Mouse (Mus musculus): ENCODE measurements at regions not wholly inside any gene's neighbourhood (a gene's known extent, or its start where the extent isn't known, plus 50 kb on each side); places are given as distances from the start of the nearest gene placed in this dataset.

DNA sequence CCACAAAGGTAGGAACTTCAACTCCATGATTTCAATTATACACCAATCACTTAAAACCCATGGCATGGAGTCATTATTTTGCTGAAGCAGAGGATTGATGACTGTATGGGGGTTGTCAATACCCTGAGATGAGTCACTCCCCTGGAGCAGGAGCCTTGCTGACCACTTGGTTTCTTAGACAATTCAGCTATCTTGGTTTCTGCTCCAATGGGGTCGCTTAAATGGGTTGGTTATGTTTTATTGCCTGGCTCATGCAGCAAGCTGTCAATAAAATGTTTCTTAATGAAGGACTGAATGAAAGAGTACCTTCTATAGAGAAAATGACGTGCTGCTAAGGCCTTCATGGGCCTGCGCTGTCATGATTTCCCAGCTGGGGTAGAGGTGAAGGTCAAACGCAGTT, 110.0 kb upstream of the Prickle1 start:
- DNase-seq (ENCODE audit: low read depth), result no peak

- no peak for DNase-seq (ENCODE audit: low read depth)
Observed at GRCm38 (mm10) chr15:93705109-93705508, 109.4 kb upstream of the Prickle1 start.

- no peak for DNase-seq (ENCODE audit: low read depth)
Observed at GRCm38 (mm10) chr15:93701017-93701416, 105.3 kb upstream of the Prickle1 start.

DNA sequence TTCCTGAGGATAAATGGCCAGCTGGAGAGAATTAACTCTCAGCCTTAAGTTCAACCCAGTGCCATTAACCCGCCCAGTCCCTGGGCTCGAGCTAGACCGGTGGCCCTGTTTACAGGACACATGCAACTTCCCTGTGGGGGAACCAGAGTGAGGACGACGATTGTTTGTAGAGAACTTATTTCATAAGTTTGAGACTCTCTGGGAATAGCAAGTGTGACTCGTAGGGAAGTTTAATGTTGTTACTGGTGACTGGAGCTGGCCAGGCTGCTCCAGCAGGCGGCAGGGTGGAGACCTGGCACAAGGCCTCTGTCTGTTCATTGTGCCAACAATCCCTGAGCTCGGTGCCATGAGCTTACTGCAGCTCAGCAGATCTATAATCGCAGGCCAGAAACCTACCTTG, 104.3 kb upstream of the Prickle1 start:
- peak; percentile 64 for DNase-seq (ENCODE audit: low read depth)

GRCm38 (mm10) chr15:93698182-93698822, 102.6 kb upstream of the Prickle1 start:
- no peak for DNase-seq (ENCODE audit: low read depth)

DNA sequence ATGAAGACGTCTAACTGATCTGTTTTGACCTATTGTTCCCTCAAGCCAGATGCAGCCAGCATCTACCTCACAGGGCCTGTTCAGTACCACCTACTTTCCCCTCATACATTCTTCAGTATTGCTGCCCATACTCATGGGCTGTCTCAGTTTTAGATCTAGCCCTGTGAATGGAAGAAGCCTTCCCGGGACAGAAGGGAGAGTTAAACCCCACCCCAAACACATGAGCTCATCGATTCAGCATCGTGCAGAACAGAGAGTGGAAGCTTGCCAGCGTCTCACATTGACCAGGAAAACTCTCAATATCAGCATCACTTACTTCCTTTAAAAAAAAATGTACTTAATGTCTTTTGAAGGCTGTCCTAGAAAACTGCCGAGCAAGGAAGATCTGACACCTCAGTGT, 95.0 kb upstream of the Prickle1 start:
- DNase-seq (ENCODE audit: low read depth), result no peak

GRCm38 (mm10) chr15:93690011-93690410, 94.3 kb upstream of the Prickle1 start:
- no peak for DNase-seq (ENCODE audit: low read depth)

DNA sequence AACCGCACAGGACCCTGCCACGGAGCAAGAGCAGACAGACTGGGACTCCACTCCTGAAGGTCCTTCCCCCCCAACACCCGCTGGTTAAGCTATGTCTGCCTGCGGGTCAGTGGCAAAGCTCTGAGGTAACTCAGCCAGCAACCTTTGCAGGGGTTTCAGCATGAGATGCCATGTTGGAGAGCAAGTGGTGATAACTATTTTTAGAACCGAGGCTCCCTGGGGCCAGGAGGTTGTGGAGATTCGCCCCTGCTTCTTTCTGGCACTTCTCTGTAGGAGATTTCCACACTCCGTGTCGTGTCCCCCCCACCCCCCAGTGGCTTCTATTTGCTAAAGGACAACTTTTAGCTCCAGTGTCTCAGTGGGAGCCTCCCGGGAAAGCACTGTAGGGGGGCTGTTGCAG, 90.7 kb upstream of the Prickle1 start:
- no peak for DNase-seq (ENCODE audit: low read depth)

- peak; percentile 66 for DNase-seq (ENCODE audit: low read depth)
Observed at GRCm38 (mm10) chr15:93681602-93682001, 85.9 kb upstream of the Prickle1 start.

DNA sequence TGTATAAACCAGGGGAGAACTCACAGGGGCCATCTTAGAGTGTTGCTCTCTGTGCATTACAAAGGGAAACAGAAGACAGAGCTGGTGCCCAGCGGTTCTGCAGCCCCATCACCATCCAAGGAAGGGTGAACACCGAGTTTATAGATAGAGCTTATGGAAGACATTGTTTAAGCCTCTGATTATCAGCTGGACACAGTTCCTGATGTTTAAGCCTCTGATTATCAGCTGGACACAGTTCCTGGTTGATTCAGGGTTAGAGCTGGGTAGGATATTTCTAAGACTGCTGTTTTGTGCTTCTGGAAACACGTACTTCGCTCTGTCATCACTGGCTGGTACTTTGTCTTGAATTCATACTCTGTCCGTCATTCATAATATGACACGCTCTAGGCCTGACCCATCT, 79.9 kb upstream of the Prickle1 start:
- DNase-seq (ENCODE audit: low read depth), result no peak

DNA sequence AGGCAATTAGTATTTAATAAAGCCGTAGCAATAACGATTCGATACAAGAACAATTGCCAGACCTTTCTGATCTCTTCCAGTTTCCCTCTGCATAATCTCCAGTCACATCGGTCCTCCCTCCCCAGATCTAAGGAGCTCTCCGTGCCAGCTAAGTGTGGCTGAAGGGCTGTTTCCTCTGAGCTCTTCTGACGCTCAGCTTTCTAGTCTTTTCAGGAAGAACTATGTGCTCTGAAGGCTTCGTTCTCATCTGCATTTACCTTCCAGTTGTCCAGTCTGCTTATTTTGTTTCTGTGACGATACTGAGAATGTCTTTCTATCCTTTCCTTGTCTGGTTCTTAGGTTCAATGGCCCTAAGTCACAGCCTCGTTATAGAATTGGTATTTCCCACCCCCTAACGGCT, 78.3 kb upstream of the Prickle1 start:
- no peak for DNase-seq (ENCODE audit: low read depth)

DNA sequence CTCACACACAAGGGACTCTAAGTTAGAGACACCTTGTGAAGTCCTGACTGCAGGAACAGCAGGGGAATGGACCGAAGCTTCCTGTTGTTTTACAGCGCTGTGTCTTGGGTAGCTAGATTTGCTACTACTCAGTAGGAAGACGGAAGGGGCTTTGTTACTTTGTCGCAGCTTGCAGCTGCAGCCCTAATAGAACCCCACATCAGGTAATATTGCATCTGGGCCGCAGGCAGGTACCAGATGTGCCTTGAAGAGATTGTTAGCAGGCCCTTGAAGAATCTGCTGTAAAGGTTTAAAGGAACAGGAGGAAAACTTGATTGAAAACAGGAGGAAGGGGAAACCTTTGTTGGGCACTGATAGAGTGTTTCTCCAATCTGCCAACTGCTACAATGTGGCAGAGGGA, 68.2 kb upstream of the Prickle1 start:
- no peak for DNase-seq (ENCODE audit: low read depth)

DNA sequence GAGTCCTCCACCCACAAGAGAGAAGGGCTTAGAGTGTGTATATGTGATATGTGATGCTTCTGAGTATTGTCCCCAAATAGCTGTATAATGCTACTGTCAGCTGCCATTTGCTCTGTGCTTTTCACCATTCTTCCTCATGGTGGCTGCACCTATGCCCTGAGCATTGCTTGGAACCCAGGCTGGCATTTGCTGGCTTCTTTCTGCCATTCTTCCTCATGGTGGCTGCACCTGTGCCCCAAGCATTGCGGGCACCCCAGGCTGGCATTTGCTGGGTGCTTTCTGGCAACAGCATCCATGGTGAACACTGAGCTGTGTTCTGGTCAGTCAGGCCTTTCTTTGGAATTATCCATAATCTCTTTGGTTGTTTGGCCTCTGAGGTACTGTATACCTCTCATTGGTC, 66.9 kb upstream of the Prickle1 start:
- DNase-seq (ENCODE audit: low read depth), result no peak

DNA sequence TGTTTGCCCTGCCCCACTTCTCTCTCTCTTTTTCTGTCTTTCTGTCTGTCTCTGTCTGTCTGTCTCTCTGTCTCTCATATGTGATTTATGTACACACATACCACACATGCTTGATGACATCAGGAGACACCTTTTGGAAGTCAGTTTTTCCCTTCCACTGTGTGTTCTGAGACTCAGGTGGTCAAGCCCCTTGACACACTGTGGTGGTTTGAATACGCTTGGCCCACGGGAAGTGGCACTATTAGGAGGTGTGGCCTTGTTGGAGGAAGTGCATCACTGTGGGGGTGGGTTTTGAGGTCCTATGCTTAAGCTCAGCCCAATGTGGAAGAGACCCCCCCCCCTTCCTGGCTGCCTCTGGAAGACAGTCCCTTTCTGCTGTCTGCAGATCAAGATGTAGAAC, 66.1 kb upstream of the Prickle1 start:
- DNase-seq (ENCODE audit: low read depth), result no peak

GRCm38 (mm10) chr15:93660952-93661648, 65.4 kb upstream of the Prickle1 start:
- no peak for DNase-seq (ENCODE audit: low read depth)

- DNase-seq (ENCODE audit: low read depth), result no peak
Observed at GRCm38 (mm10) chr15:93657171-93657570, 61.5 kb upstream of the Prickle1 start.

- DNase-seq (ENCODE audit: low read depth), result no peak
Observed at GRCm38 (mm10) chr15:93656713-93657112, 61.0 kb upstream of the Prickle1 start.

GRCm38 (mm10) chr15:93655743-93656142, 60.1 kb upstream of the Prickle1 start:
- DNase-seq (ENCODE audit: low read depth), result no peak

DNA sequence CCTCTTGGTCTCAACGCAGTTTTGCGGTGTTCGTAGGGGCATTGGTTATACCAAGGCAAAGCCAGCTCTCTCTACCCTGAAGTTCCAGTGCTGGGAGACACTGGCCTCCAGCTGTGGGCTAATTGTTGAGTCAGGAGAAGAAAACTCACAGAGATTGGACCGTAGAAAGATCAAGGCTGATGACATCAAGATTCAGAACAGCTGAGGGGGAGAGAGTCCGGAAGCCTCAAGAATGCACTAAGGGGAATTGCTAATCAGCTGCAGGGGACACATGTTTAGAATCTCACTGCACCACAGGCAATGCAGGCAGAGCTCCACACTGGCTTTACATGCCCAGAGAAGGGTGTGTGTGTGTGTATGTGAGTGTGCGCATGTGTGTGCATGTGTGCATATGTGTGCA, 59.6 kb upstream of the Prickle1 start:
- DNase-seq (ENCODE audit: low read depth), result no peak

GRCm38 (mm10) chr15:93653378-93653777, 57.7 kb upstream of the Prickle1 start:
- DNase-seq (ENCODE audit: low read depth), result no peak

DNA sequence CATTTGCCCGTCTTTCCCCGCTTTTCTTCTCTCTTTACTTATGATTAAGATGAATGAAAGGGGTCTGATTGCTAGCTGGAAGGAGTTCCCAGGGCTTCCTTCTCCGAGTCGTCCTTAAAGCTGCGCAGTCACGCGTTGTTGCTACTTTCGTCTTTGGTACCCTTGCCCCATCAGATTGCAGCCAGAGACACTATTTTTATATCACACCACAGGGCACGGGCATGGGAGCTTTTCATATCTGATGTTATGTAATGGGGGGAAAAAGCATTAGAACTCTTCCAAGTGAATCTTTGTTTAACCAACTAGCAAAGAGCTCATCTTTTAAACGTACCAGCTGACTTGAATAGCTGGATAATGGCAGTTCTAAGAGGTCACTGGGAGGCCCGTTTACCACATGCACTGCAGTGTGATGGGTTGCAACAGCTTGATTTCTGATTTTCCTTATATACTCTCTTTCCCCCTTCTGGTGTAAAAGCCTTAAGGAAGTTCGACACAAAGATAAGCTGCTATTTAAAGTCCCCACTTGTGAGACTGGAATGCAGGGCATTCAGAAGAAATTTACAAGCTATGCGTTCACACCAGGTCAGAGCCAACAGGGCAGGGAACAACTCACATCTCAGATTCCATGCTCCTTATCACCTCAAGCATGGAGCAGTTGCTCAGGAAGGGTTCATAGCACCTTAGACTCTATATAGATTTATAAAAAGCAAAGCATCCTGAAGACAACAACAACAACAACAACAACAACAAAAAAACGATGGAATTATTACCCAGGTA, 55.5 kb upstream of the Prickle1 start:
- no peak for DNase-seq (ENCODE audit: low read depth)

DNA sequence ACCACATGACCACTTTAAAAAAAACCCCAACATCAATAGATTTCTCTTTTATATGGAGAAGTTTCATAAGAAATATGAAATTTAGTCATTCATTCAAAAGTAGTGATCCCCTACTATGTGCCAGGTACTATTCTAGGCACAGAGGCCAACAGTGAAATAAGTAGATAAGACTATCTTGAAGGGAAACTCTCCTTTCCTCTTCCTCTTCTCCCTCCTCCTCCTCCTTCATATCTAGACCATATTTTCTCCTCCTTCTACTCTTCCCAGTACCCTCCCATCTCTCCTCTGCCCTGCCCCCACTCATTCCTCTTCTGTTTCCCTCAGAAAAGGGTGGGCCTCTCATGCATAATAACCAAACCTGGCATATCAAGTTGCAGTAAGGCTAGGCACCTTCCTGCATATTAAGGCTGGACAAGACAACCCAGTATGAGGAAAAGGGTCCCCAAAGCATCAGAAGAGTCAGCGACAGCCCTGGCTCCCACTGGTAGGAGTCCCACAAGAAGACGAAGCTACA, 54.4 kb upstream of the Prickle1 start:
- DNase-seq (ENCODE audit: low read depth), result no peak

- no peak for DNase-seq (ENCODE audit: low read depth)
Observed at GRCm38 (mm10) chr15:93648646-93649045, 53.0 kb upstream of the Prickle1 start.

Data from fibroblast of lung, adult 2 months (primary cell).